Mouse (Mus musculus): ENCODE measurements at regions not wholly inside any gene's neighbourhood (a gene's known extent, or its start where the extent isn't known, plus 50 kb on each side); places are given as distances from the start of the nearest gene placed in this dataset.

DNA sequence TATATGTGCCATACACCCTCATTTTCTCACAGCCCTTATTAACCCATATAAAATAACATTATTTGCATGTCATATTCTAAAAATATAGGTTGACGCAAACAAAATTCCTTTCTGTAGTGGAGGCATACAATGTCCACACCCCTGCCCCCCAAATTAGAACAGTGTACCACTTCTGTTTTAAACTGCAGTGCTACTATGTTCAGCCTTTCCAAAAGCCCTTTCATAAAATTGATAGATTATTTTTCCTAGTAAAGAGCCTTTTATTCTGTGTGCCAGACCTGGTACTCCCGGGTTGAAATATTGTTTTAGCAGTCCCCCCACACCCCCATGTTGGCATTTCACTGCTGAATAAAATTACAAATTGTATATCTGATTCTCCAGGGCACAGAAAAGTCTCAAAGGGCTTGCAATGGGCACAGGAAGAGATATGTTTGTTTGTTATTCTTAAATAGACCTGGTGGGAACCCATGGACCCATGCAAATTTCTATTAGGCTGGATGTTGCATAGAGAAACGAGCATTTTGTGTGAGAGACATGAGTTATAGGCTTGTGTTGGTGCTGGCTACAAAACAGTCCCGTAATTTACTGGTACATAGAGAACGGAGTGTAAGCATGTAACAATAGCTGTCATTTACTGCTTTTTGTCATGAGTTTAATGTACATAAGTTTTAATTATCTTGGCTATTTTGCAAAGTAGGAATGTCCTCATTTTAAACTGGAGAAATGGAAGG lies 192.4 kb upstream of the Tenm3 start:
- Histone ChIP-seq H3K36me3 (ENCODE audit: control insufficient read depth, insufficient read depth, low read length) (no peaks in the 10 kb centered on the region), H3K4me2 (ENCODE audit: low read depth, low read length) (no peak overlapping the region), H3K4me3 (ENCODE audit: low read depth, low read length) (no peak overlapping the region), H3K4me1 (ENCODE audit: control insufficient read depth, insufficient read depth, low read length) (peaks cover 5% of the 10 kb centered on the region; the same call in 1 of the 2 replicates), H3K9ac (replicated peaks; ENCODE audit: low read depth, low read length) (no peak overlapping the region), H3K27ac (ENCODE audit: low read depth, low read length) (no peak overlapping the region), H3K27me3 (ENCODE audit: control insufficient read depth, insufficient read depth, low read length) (no peaks in the 10 kb centered on the region), H3K9me3 (ENCODE audit: control insufficient read depth, low read length) (no peaks in the 10 kb centered on the region; the same call in 1 of the 2 replicates)
- 19% methylated on average over 5 of the region's 5 CpGs for WGBS
- peak; percentile 54; the same call in 1 of the 2 replicates for ATAC-seq (ENCODE audit: low read depth)

GRCm38 (mm10) chr8:49035519-49035918 lies 191.8 kb upstream of the Tenm3 start:
- no peak overlapping the region for H3K4me3 ChIP-seq (ENCODE audit: low read depth, low read length)
- H3K9me3 ChIP-seq (ENCODE audit: control insufficient read depth, low read length) = no peaks in the 10 kb centered on the region; the same call in 1 of the 2 replicates
- H3K4me2 ChIP-seq (ENCODE audit: low read depth, low read length) = no peak overlapping the region
- no peaks in the 10 kb centered on the region for H3K27me3 ChIP-seq (ENCODE audit: control insufficient read depth, insufficient read depth, low read length)
- WGBS = 16% methylated on average over 8 of the region's 8 CpGs
- H3K4me1 ChIP-seq (ENCODE audit: control insufficient read depth, insufficient read depth, low read length) = peaks cover 5% of the 10 kb centered on the region; the same call in 1 of the 2 replicates
- H3K27ac ChIP-seq (ENCODE audit: low read depth, low read length) = no peak overlapping the region
- H3K9ac ChIP-seq (replicated peaks; ENCODE audit: low read depth, low read length) = no peak overlapping the region
- no peaks in the 10 kb centered on the region for H3K36me3 ChIP-seq (ENCODE audit: control insufficient read depth, insufficient read depth, low read length)
- peak; percentile 78; the same call in 1 of the 2 replicates for ATAC-seq (ENCODE audit: low read depth)

DNA sequence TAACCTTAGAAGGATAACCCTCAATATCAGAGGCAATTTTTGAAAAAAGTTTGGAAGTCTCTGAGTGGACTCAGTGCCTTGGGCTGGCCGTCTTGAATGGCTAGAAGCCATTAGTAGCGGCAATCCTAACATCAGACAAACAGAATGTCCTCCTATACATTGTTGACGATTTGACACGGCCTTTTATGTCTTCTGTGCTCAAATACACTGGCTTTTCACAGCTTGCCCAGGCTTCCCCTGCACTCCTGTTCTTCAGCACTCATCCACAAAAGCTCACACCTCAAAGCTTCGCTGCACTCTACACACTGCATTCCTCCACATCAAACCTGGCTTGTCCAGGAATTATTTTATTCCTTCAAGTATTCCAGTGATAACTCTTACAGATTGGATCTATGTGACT lies 186.5 kb upstream of the Tenm3 start:
- Histone ChIP-seq H3K9ac (replicated peaks; ENCODE audit: low read depth, low read length) (no peak overlapping the region), H3K9me3 (ENCODE audit: control insufficient read depth, low read length) (no peaks in the 10 kb centered on the region), H3K36me3 (ENCODE audit: control insufficient read depth, insufficient read depth, low read length) (no peaks in the 10 kb centered on the region), H3K4me1 (ENCODE audit: control insufficient read depth, insufficient read depth, low read length) (no peaks in the 10 kb centered on the region), H3K27me3 (ENCODE audit: control insufficient read depth, insufficient read depth, low read length) (no peaks in the 10 kb centered on the region), H3K27ac (ENCODE audit: low read depth, low read length) (no peak overlapping the region), H3K4me2 (ENCODE audit: low read depth, low read length) (no peak overlapping the region), H3K4me3 (ENCODE audit: low read depth, low read length) (no peak overlapping the region)
- ATAC-seq (ENCODE audit: low read depth) = no peak
- WGBS = 13% methylated on average over 5 of the region's 5 CpGs

- no peak overlapping the region for H3K4me3 ChIP-seq (ENCODE audit: low read depth, low read length)
- H3K27ac ChIP-seq (ENCODE audit: low read depth, low read length) = no peak overlapping the region
- no peak overlapping the region for H3K4me2 ChIP-seq (ENCODE audit: low read depth, low read length)
- ATAC-seq (ENCODE audit: low read depth) = no peak
- WGBS = 66% methylated on average over 3 of the region's 3 CpGs
- H3K4me1 ChIP-seq (ENCODE audit: control insufficient read depth, insufficient read depth, low read length) = no peaks in the 10 kb centered on the region
- H3K9ac ChIP-seq (replicated peaks; ENCODE audit: low read depth, low read length) = no peak overlapping the region
- no peaks in the 10 kb centered on the region for H3K9me3 ChIP-seq (ENCODE audit: control insufficient read depth, low read length)
- H3K36me3 ChIP-seq (ENCODE audit: control insufficient read depth, insufficient read depth, low read length) = no peaks in the 10 kb centered on the region
- no peaks in the 10 kb centered on the region for H3K27me3 ChIP-seq (ENCODE audit: control insufficient read depth, insufficient read depth, low read length)
These were observed 174.0 kb upstream of the Tenm3 start for GRCm38 (mm10) chr8:49017741-49018140.

DNA sequence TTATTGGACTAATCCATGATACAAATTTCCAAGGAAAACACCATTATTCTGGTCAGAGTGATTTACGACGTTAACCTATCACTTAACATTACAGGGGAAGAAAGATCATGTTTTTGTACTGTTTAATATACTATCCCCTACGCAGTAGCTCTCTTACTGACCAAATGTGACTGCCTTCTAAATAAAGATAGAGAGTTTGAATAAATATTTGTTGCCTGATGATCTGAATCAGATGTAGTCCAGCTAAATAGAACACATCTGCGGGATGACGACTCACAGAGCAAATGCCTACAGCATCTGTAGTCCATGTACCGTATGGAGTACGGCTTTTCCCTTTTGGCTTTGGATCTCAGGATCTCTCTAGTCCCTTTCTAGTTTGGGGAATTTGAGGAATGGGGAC lies 171.9 kb upstream of the Tenm3 start:
- WGBS = 79% methylated on average over 7 of the region's 7 CpGs
- H3K27ac ChIP-seq (ENCODE audit: low read depth, low read length) = no peak overlapping the region
- no peak overlapping the region for H3K4me3 ChIP-seq (ENCODE audit: low read depth, low read length)
- no peak overlapping the region for H3K4me2 ChIP-seq (ENCODE audit: low read depth, low read length)
- H3K27me3 ChIP-seq (ENCODE audit: control insufficient read depth, insufficient read depth, low read length) = no peaks in the 10 kb centered on the region
- H3K9me3 ChIP-seq (ENCODE audit: control insufficient read depth, low read length) = no peaks in the 10 kb centered on the region
- no peak overlapping the region for H3K9ac ChIP-seq (replicated peaks; ENCODE audit: low read depth, low read length)
- H3K4me1 ChIP-seq (ENCODE audit: control insufficient read depth, insufficient read depth, low read length) = no peaks in the 10 kb centered on the region
- ATAC-seq (ENCODE audit: low read depth) = no peak
- H3K36me3 ChIP-seq (ENCODE audit: control insufficient read depth, insufficient read depth, low read length) = no peaks in the 10 kb centered on the region

GRCm38 (mm10) chr8:49015200-49015599 lies 171.4 kb upstream of the Tenm3 start:
- no peaks in the 10 kb centered on the region for H3K36me3 ChIP-seq (ENCODE audit: control insufficient read depth, insufficient read depth, low read length)
- H3K9me3 ChIP-seq (ENCODE audit: control insufficient read depth, low read length) = no peaks in the 10 kb centered on the region
- no peak overlapping the region for H3K27ac ChIP-seq (ENCODE audit: low read depth, low read length)
- H3K9ac ChIP-seq (replicated peaks; ENCODE audit: low read depth, low read length) = no peak overlapping the region
- no peaks in the 10 kb centered on the region for H3K27me3 ChIP-seq (ENCODE audit: control insufficient read depth, insufficient read depth, low read length)
- ATAC-seq (ENCODE audit: low read depth) = no peak
- 40% methylated on average over 8 of the region's 8 CpGs for WGBS
- H3K4me1 ChIP-seq (ENCODE audit: control insufficient read depth, insufficient read depth, low read length) = no peaks in the 10 kb centered on the region
- H3K4me3 ChIP-seq (ENCODE audit: low read depth, low read length) = no peak overlapping the region
- H3K4me2 ChIP-seq (ENCODE audit: low read depth, low read length) = no peak overlapping the region

DNA sequence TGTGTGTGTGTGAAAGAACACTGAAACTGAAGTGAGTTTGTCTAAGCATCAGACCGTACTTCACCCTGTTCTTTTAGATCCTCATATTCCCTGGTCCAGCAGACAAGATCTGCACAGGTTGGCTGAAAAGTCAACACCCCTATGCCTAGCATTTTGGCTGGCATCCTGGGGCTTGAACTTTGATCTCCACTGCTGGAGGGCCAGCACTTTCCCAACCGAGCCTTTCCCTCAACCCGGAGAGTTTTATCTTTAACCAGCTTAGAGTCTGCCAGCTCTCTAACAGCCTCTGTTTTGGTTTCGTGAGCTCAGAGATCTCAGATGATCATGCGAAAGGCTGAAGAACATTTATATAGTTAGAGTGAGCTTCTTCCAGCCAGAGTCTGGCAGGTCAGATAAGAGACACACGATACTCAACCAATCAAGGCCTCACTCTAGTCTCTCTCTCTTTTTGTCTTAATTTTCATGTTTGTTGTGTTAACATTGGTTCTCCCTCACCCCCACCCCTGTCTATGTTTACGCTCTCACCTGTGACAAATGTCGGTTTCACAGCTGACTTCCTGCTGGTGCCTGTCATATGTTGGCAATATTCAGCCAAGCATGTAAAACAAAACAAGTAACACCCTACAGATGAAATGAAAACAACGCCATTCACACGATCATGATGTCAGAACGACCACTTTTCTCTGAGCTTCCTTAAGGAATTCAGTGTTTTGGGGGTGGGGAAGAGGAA lies 162.7 kb upstream of the Tenm3 start:
- no peaks in the 10 kb centered on the region for H3K36me3 ChIP-seq (ENCODE audit: control insufficient read depth, insufficient read depth, low read length)
- H3K9me3 ChIP-seq (ENCODE audit: control insufficient read depth, low read length) = no peaks in the 10 kb centered on the region
- 80% methylated on average over 11 of the region's 11 CpGs for WGBS
- no peak for ATAC-seq (ENCODE audit: low read depth)
- no peak overlapping the region for H3K27ac ChIP-seq (ENCODE audit: low read depth, low read length)
- no peak overlapping the region for H3K4me3 ChIP-seq (ENCODE audit: low read depth, low read length)
- no peak overlapping the region for H3K9ac ChIP-seq (replicated peaks; ENCODE audit: low read depth, low read length)
- no peak overlapping the region for H3K4me2 ChIP-seq (ENCODE audit: low read depth, low read length)
- no peaks in the 10 kb centered on the region for H3K27me3 ChIP-seq (ENCODE audit: control insufficient read depth, insufficient read depth, low read length)
- H3K4me1 ChIP-seq (ENCODE audit: control insufficient read depth, insufficient read depth, low read length) = no peaks in the 10 kb centered on the region

DNA sequence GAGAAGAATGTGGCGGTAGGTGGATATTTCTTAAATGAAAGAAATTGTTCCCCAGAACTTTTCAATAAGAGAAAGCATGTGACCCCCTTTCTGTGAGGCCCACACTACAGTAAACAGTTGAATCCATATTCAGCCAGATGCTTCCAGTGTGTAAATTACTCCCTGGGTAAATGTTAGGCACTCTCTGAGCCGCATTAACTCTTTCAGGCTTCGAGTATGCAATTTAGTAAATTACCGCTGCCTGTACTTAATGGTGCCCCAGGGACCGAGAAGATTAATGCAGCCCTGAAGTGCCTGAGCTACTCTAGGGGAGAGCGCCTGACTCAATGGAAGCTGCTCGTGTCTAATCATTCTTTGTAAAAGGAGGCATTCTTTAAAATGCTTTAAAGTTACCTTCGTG lies 137.9 kb upstream of the Tenm3 start:
- Histone ChIP-seq H3K4me3 (ENCODE audit: low read depth, low read length) (no peak overlapping the region), H3K36me3 (ENCODE audit: control insufficient read depth, insufficient read depth, low read length) (no peaks in the 10 kb centered on the region), H3K27ac (ENCODE audit: low read depth, low read length) (no peak overlapping the region), H3K4me2 (ENCODE audit: low read depth, low read length) (no peak overlapping the region), H3K9ac (replicated peaks; ENCODE audit: low read depth, low read length) (no peak overlapping the region), H3K4me1 (ENCODE audit: control insufficient read depth, insufficient read depth, low read length) (0 out of 2 replicates have a peak, but pooled peaks cover 2% of the 10 kb centered on the region), H3K27me3 (ENCODE audit: control insufficient read depth, insufficient read depth, low read length) (no peaks in the 10 kb centered on the region), H3K9me3 (ENCODE audit: control insufficient read depth, low read length) (no peaks in the 10 kb centered on the region)
- peak; percentile 93 for ATAC-seq (ENCODE audit: low read depth)
- WGBS = 12% methylated on average over 8 of the region's 8 CpGs

GRCm38 (mm10) chr8:48980755-48981154 lies 137.0 kb upstream of the Tenm3 start:
- Histone ChIP-seq H3K27me3 (ENCODE audit: control insufficient read depth, insufficient read depth, low read length) (no peaks in the 10 kb centered on the region), H3K27ac (ENCODE audit: low read depth, low read length) (peak overlapping the region; percentile 16; the same call in 1 of the 2 replicates), H3K4me3 (ENCODE audit: low read depth, low read length) (no peak overlapping the region), H3K4me2 (ENCODE audit: low read depth, low read length) (0 out of 2 replicates have a peak overlapping the region, but pooled peaks have one; percentile 2), H3K36me3 (ENCODE audit: control insufficient read depth, insufficient read depth, low read length) (no peaks in the 10 kb centered on the region), H3K9ac (replicated peaks; ENCODE audit: low read depth, low read length) (no peak overlapping the region), H3K9me3 (ENCODE audit: control insufficient read depth, low read length) (no peaks in the 10 kb centered on the region), H3K4me1 (ENCODE audit: control insufficient read depth, insufficient read depth, low read length) (0 out of 2 replicates have a peak, but pooled peaks cover 2% of the 10 kb centered on the region)
- ATAC-seq (ENCODE audit: low read depth) = no peak
- WGBS = 61% methylated on average over 7 of the region's 7 CpGs
